Mouse (Mus musculus) kidney, postnatal 0 days (tissue): ENCODE results near the gene Atp13a5. TPM values are rescaled to one million over a fixed set of nuclear protein-coding genes. Genes with fewer than 3 reads are reported as not detected.

Source experiments
- ATAC-seq: fragments of 200-750 bp; cut with Nextera tagmentation; replicated peaks from 2 replicates; pipeline ENCODE4 v1.8.0; 2017; ENCODE audit warnings: low read depth, moderate number of reproducible peaks, moderate TSS enrichment, moderate library complexity; ENCODE audit not compliant: low FRiP score
- DNase-seq: peaks from one replicate; pipeline ENCODE4 v3.0.0-alpha.2; 2016; ENCODE audit warnings: low spot score
- H3K27ac ChIP-seq: fragments of 300-500 bp; sonication (generic); 2 replicates; pipeline ENCODE4 v1.5.1; 2014; ENCODE audit warnings: mild to moderate bottlenecking
- H3K27me3 ChIP-seq: fragments of 300-500 bp; sonication (generic); 2 replicates; pipeline ENCODE4 v1.6.1; 2014; ENCODE audit warnings: low read length, mixed read lengths; ENCODE audit not compliant: insufficient read depth
- H3K36me3 ChIP-seq: fragments of 300-500 bp; sonication (generic); 2 replicates; pipeline ENCODE4 v1.6.1; 2014; ENCODE audit warnings: low read length, mixed read lengths; ENCODE audit not compliant: insufficient read depth
- H3K4me1 ChIP-seq: fragments of 300-500 bp; sonication (generic); replicated peaks from 2 replicates; pipeline ENCODE4 v1.6.1; 2014; ENCODE audit warnings: antibody characterized with exemption, low read length, mixed read lengths; ENCODE audit not compliant: insufficient read depth
- H3K4me2 ChIP-seq: fragments of 300-500 bp; sonication (generic); 2 replicates; pipeline ENCODE4 v1.6.1; 2014; ENCODE audit warnings: mild to moderate bottlenecking, low read length, moderate library complexity, mixed read lengths
- H3K4me3 ChIP-seq: fragments of 300-500 bp; sonication (generic); replicated peaks from 2 replicates; pipeline ENCODE4 v1.5.1; 2014; ENCODE audit warnings: low read depth, low read length
- H3K9ac ChIP-seq: fragments of 300-500 bp; sonication (generic); 2 replicates; pipeline ENCODE4 v1.6.1; 2014; ENCODE audit warnings: low read depth, low read length
- H3K9me3 ChIP-seq: fragments of 300-500 bp; sonication (generic); replicated peaks from 2 replicates; pipeline ENCODE4 v1.6.1; 2016; ENCODE audit warnings: low read length, inconsistent platforms, mixed read lengths
- CTCF ChIP-seq: IDR thresholded peaks from 2 replicates; pipeline ENCODE4 v1.5.1; 2016; ENCODE audit warnings: antibody characterized with exemption, low read depth, mild to moderate bottlenecking, moderate library complexity
- WGBS: fragments of 180-500 bp; shearing (Covaris S2); extraction: QIAGEN DNeasy Blood & Tissue Kit; methylation state at CpG from one replicate; pipeline ENCODE4 v1.1.7; 2014; 5-methylcytosine and 5-hydroxymethylcytosine counted together
- polyA plus RNA-seq: library from polyadenylated mRNA; unstranded; fragments of >200 nt; fragmentation: Nextera tagmentation; extraction: Ambion mirVana; gene quantifications from 2 replicates; pipeline ENCODE4 v1.2.1, GENCODE M21; 2015

Atp13a5 gene
- polyA plus RNA-seq, 1 experiment from 2014 or later: not detected

- DNase-seq (no peak), ATAC-seq (no peak)
- H3K9me3 ChIP-seq: no peaks in the 10 kb centered on the region
- no peak for TF ChIP-seq CTCF
- no peak overlapping the region for H3K4me3 ChIP-seq
- H3K9ac ChIP-seq: no peak overlapping the region
- H3K27ac ChIP-seq: no peak overlapping the region
- no peaks in the 10 kb centered on the region for H3K27me3 ChIP-seq
- H3K36me3 ChIP-seq: no peaks in the 10 kb centered on the region
- 37% methylated on average over 5 of the region's 5 CpGs for WGBS
- no peaks in the 10 kb centered on the region for H3K4me1 ChIP-seq
- H3K4me2 ChIP-seq: no peak overlapping the region
These were observed 185.6 kb downstream of the Atp13a5 start for GRCm38 (mm10) chr16:29192911-29193310.

Other genes with a start within 250 kb of the Atp13a5 start
- gene Hrasls, start 169.0 kb downstream of the Atp13a5 start, polyA plus RNA-seq: 0.16 and 0.32 TPM in 2 replicates
- gene Atp13a4, start 166.1 kb upstream of the Atp13a5 start, polyA plus RNA-seq: 2.6 and 3.1 TPM in 2 replicates
- gene Opa1, start 200.6 kb upstream of the Atp13a5 start, polyA plus RNA-seq: 22.6 and 27.5 TPM in 2 replicates